Mouse (Mus musculus): Measurements from ENCODE around the gene Tube1.

- TF ChIP-seq CTCF (IDR thresholded peaks at IDR 0.05; ENCODE audit: low read depth, low read length) (no peak), GATA1 (IDR thresholded peaks at IDR 0.05; ENCODE audit: borderline replicate concordance, low read length) (no peak), POLR2AphosphoS5 (IDR thresholded peaks at IDR 0.05; ENCODE audit: insufficient replicate concordance, low read depth, low read length) (no peak), TAL1 (conservative IDR thresholded peaks at IDR 0.05; ENCODE audit: low read depth, low read length) (no peak)
Observed at GRCm38 (mm10) chr10:39158306-39158705, 24.5 kb downstream of the Tube1 start.

All from G1E (cell line).